Mouse (Mus musculus): Measurements from ENCODE around the gene Arl5a.

Gene Arl5a

DNA sequence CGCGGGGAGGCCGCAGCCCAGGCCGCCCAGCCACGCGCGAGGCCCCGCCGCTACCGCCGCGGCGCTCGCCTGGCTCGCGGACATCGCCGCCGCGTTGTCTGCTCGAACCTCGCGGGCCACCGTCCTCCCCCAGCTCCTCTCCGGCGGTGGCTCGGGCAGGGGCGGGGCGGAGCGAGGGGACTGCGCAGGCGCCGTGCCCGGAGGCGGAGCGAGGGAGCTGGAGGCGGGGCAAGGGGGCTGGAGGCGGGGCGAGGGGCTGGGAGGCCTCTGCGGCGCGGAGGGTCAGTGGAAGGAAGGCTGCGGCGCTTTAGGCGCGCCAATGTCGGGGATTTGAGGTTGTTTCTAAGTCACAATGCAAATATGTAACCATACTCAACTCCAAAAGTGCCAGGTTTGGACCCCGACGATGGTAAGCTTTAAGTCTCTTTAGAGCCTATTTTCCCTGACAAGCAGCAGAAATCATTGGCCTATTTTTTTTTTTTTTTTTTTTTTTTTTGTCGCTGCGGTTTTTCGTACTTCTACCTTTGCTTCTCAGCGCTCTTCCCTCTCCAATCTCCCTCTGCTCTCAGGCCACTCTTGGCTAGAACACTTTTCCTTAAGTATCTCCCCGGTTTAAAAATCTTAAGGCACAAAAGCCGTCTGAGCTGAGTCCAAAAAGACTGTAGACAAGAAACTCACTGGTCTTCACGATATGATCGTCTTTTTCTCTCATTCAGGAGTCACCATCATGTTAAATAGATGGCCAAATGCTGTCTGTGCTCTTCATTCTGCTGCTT is at the start of gene Arl5a:
Arl5a (minus strand) TSS at position 155 of the 776 bp plus-strand sequence.
- DNase-seq (ENCODE audit: low read depth, low spot score) = peak; percentile 91

- no peak for DNase-seq (ENCODE audit: low read depth, low spot score)
Measured at GRCm38 (mm10) chr2:52471545-52472291, 47.0 kb upstream of the Arl5a start.

DNA sequence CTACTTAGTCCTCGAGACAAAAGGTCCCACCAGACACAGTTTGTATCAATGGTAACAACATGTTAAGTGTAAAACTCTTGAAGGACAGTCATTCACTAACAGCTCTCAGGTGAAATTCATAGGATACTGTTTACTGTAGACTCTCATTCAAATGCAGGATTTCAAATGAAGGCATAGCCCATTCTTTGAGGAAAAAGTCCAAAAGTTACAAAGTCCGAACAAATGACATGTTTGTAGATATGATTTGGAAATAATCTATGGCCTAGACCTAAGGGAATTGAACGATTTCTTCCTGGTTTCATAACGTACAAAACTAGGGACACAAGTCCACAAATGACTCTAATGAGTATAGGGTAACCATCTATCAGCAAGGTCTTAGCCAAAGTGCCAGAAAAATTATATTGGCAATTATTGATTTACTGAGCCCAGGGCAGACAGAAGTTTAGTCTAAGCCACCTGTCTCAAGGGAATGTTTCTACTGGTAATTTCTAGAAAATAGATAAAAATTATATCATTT is 45.4 kb upstream of the Arl5a start:
- no peak for DNase-seq (ENCODE audit: low read depth, low spot score)

DNA sequence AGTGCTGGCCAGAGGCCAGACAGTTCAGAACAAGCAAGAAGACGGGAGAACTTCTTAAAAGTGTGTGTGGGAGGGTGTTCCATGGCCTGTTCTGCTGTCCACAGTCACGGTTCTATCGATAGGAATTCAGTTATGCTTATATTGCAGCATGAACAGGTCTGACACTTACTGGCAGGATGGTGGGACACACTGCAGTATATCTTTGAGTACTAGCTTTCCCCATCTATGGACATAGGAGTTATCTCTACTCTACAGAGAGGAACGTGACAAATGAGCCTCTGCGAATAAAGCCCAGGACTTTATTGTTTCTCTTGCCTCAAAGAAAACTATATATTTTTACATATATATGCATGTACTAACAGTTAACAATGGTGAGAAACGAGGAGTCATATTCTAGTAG is 42.9 kb upstream of the Arl5a start:
- DNase-seq (ENCODE audit: low read depth, low spot score) = no peak

DNA sequence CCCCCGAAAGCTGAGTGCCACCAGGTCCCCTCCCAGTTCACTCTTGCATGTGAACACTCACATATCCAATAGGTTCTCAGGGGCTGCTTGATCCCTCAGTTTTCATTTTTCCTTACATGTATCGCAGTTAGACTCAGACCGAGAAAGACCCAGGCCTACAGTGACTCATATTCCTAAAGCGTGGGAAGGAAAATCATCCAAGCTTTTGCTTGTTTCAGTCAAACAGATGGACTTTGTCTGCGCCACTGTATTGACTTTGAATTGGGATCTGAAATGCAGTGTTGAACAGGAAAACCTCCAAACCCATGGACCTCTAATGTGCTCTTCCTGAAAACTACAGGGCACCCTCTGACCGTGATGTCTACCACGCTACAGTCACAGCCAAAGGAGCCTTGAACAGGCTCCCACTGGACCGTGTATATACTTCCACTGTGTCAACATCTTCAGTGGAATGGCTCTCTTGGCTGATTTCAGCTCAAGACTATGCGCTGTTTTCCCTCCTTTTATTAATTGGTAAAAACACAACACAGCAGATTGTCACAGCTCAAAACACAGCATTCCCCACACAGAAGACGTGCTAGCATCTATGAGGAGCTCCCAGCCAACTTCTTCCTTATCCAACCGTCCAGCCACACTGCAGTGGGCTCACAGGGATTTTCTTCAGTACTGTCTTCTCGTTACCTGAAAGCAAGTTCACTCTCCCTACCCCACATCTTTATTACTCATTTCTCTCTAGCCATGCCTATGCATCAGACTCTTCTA is 36.7 kb upstream of the Arl5a start:
- DNase-seq (ENCODE audit: low read depth, low spot score) = no peak

GRCm38 (mm10) chr2:52455606-52456479 is 31.1 kb upstream of the Arl5a start:
- no peak for DNase-seq (ENCODE audit: low read depth, low spot score)

DNA sequence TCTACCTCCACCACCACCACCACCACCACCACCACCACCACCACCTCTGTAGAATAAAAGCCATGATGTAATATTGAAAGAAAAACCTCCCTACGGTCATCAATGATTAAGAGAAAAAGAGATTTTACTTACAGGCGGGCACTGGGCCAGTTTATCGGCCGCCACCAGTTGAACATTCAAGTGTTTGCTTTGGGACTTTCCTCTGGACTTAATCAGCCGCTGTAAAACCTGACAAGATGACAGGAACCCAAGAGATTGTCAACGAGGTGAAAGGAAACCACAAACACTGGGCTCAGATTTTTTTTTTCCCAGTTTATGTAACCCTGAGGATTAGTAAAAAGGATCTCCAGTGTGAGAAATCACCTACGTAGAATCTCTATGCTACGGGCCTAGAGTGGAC is 25.1 kb upstream of the Arl5a start:
- no peak for DNase-seq (ENCODE audit: low read depth, low spot score)

GRCm38 (mm10) chr2:52448916-52449315 is 24.2 kb upstream of the Arl5a start:
- no peak for DNase-seq (ENCODE audit: low read depth, low spot score)

GRCm38 (mm10) chr2:52446648-52447047 is 21.9 kb upstream of the Arl5a start:
- DNase-seq (ENCODE audit: low read depth, low spot score) = no peak

- DNase-seq (ENCODE audit: low read depth, low spot score) = no peak
Measured at GRCm38 (mm10) chr2:52442125-52442524, 17.4 kb upstream of the Arl5a start.

GRCm38 (mm10) chr2:52440420-52441015 is 15.8 kb upstream of the Arl5a start:
- DNase-seq (ENCODE audit: low read depth, low spot score) = no peak

- no peak for DNase-seq (ENCODE audit: low read depth, low spot score)
Measured at GRCm38 (mm10) chr2:52438437-52438836, 13.7 kb upstream of the Arl5a start.

- DNase-seq (ENCODE audit: low read depth, low spot score) = no peak
Measured at GRCm38 (mm10) chr2:52438013-52438412, 13.3 kb upstream of the Arl5a start.

DNA sequence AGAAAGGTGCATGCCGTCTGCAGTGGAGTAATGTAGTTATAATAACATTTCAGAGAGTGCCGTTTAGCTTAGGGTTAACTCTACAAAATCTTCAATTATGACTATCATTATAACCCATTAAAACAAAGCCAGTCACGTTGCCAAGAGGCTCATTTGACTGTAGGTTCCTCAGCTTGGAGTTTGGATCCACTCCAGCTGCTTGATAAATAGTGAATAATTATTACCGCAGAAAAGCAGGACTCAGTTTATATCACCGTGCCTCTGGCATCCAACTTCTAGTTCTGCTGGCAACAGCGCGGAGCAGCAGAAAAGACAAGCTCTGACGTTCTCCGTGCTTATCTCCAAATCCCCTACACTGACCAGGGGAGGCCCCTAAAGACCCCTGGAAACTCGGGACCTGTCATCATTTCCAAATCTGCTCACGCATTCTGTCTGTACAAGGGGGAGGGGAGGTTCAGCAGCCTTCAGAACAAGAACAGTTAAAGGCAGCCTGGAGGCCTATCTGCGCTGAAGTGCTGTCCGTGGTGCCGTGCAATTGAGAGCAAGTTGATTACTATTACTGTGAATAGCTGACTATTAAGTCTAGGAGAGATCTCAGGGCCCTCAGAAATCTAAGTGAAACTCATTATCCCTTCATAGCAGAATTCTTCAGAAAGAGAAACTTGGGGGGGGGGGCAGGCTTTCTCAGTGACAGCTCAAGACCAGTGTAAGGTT is 11.4 kb upstream of the Arl5a start:
- no peak for DNase-seq (ENCODE audit: low read depth, low spot score)

- no peak for DNase-seq (ENCODE audit: low read depth, low spot score)
Measured at GRCm38 (mm10) chr2:52433365-52433764, 8.7 kb upstream of the Arl5a start.

DNA sequence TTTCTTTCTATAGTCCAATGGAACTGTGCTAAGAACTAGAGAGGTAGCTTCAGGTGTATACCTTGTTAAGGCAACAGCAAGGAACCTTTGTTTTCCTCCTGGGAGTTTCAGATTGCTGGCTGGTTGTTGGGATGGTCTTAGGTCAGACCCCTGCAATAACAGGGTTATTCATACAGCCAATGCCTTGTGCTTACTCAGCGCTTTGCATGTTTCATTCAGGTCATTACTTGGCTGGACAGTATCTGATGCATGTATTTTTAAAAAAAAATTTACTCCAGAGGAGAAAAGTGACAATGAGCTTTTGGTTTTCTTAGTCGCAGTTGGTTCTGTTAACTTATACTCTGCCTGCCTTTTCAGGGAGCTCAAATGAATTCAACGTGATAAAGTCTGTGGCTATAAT is 2.7 kb upstream of the Arl5a start:
- no peak for DNase-seq (ENCODE audit: low read depth, low spot score)

- no peak for DNase-seq (ENCODE audit: low read depth, low spot score)
Measured at GRCm38 (mm10) chr2:52426041-52426440, 1.3 kb upstream of the Arl5a start.

DNA sequence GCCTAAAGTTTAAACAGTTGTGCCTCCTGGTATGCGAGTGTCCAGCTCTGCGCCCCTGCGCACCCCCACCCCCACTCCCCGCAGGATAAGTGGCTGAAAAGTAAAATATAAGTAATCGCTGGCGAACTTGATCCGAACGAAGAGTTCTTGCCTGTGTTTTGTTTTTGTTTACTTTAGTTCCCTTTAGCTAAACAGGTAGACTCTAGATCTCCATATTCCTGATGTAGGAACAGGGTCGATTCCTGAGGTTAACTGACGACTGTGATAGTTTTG is 758 bp upstream of the Arl5a start:
- no peak for DNase-seq (ENCODE audit: low read depth, low spot score)

DNA sequence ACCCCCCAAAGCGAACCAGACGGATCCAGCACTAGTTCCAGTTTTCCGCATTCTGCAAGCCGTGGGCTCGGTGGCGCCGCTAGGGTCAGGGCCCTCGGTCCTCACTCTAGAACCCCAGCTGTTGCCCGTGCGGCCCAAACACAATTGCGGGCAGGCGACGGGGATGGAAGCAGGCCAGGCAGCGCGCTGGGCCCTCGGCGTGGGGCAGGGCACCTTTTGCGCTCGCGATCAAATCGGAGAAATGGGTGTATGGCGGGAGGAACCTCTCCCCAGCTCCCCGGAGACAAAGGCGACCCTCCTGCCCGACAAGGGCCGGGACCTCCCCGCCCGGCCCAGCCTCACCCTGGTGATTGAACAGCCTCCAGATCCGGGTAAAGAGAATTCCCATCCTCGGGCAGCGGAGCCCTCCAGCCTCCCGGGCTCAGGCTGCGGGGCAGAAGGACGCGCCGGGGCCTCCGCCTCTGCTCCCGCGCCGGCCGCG is 413 bp downstream of the Arl5a start:
- peak; percentile 64 for DNase-seq (ENCODE audit: low read depth, low spot score)

DNA sequence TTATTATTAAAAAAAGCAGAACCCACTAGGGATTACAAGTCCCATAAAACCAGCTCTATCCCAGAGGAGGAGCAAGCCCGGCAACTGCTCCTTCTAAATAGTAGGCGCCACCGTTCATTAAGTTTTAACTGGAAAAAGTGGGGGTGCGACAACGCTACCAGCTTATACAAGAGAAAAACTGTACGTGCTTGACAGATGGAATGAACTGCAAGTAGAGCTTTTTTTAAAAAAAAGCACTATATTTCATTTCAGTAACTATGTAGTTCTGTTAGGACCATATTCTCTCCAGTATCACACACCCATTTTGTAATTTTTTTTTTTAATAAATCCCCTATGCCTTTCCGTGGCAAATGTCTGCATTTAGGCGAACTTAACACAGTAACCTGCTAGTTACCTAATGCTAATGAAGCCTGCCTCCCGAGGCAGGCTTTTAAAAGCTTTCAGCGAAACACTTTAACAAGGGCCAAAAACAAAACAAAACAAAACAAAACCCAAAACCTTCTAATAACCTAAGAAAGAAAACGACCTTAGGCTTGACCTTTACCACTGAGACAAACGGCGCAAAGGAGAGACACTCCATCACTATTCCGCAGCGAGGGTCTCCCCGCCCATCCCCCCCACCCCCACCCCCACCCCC is 972 bp downstream of the Arl5a start:
- peak; percentile 14 for DNase-seq (ENCODE audit: low read depth, low spot score)

Data from CD4-positive helper T cell, adult 2 months (primary cell).